Mouse (Mus musculus) ES-Bruce4 (cell line): Measurements from ENCODE around the gene Chd6.

ENCODE experiments used
- CTCF ChIP-seq: IDR thresholded peaks from one replicate; pipeline ENCODE4 v1.8.1; 2011; ENCODE audit warnings: low read depth, low read length
- EP300 ChIP-seq: IDR thresholded peaks from 2 replicates; pipeline ENCODE4 v1.6.1; 2011; ENCODE audit warnings: low read depth, low read length; ENCODE audit not compliant: insufficient read depth

DNA sequence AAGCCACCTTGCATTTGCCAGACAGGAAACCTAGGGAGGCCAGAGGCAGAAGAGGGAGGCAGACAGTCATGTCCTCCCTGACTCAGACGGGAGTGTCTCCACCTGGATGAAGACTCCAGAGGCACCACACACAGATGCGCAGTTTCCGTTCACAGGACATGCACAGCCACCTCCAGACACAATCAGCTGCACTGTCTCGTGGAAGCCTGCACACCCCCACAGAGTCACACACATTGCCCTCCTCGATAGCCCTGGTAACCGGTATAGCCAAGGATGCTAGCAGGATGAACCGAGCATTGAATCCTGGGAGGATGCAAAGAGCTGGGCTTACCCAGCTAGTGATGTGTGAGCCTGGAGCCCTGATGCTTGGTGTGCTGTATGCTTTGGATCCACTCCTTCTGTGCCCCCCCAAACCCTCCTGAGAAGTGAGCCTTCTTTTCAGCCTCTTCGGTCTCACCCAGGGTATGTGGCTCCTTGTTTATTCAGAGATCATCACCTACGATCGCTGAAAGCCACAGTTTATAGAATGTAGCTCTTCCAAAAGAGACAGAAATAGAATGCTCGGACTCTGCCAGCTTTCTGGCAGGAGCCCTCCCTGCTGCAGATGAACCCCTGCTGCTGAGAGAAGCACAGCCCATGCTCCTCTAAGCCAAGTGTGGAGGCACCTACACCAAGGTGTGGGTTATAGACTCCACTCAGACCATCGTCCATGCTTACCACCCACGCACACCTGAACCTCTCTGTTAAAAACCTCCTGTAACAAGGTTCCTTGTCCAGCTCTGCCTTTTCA is 192.9 kb downstream of the Chd6 start:
- TF ChIP-seq EP300 (no peak), CTCF (no peak)
